ENCODE assay signal across 35 mouse cellular contexts in the genomic region with DNA sequence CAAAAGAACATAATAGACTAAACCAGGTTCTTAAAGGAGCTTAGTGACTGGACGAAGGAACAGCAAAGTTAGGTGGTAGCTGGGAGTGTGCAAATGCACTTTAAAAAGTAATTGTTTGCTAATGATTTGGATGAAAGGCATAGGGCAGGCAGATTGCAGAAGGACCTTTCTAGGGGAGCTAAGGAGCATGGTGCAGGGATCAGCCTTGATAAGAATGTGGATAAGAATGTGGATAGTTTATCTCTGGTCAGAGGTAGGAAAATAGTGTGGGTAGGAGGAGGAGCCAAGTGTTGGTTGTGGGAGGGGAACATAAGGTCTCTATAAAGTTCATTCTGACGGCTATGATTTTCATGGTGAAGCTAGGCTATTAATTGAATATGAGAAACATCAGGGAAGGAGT. TPM values are rescaled to one million over a fixed set of nuclear protein-coding genes. Genes with fewer than 3 reads are reported as not detected.
"Had no signal": no experiment of that assay in that cellular context is flagged by ENCODE, and none has a peak within 500 bp of the region (broad histone marks: within the 10 kb centered on the region; RNA-seq: fewer than 3 reads in every experiment).

No protein-coding gene starts in this region.

- H3K27me3 ChIP-seq: limb, embryonic 12.5 days; limb, embryonic 13.5 days; limb, embryonic 15.5 days; liver, embryonic 12.5 days; liver, embryonic 13.5 days; liver, embryonic 15.5 days; lung, embryonic 15.5 days; megakaryocyte, embryonic 14.5 days; midbrain, embryonic 12.5 days; midbrain, embryonic 13.5 days; midbrain, embryonic 15.5 days had no signal

- H3K36me3 ChIP-seq: limb, embryonic 10.5 days; limb, embryonic 12.5 days; limb, embryonic 13.5 days; limb, embryonic 15.5 days; liver, embryonic 12.5 days; liver, embryonic 13.5 days; liver, embryonic 15.5 days; lung, embryonic 15.5 days; midbrain, embryonic 10.5 days; midbrain, embryonic 12.5 days; midbrain, embryonic 13.5 days; midbrain, embryonic 15.5 days had no signal

- H3K4me1 ChIP-seq: limb, embryonic 10.5 days; limb, embryonic 12.5 days; limb, embryonic 13.5 days; limb, embryonic 15.5 days; liver, embryonic 13.5 days; liver, embryonic 15.5 days; midbrain, embryonic 10.5 days; midbrain, embryonic 12.5 days had no signal

- H3K9me3 ChIP-seq: limb, embryonic 10.5 days; limb, embryonic 12.5 days; limb, embryonic 13.5 days; limb, embryonic 15.5 days; liver, embryonic 12.5 days; liver, embryonic 13.5 days; liver, embryonic 15.5 days; lung, embryonic 15.5 days; megakaryocyte, embryonic 14.5 days; midbrain, embryonic 10.5 days; midbrain, embryonic 12.5 days; midbrain, embryonic 13.5 days; midbrain, embryonic 15.5 days had no signal

- H3K9ac ChIP-seq: limb, embryonic 12.5 days; limb, embryonic 13.5 days; limb, embryonic 15.5 days; liver, embryonic 12.5 days; liver, embryonic 13.5 days; liver, embryonic 14.5 days; liver, embryonic 15.5 days; liver, postnatal 0 days; lung, embryonic 14.5 days; lung, embryonic 15.5 days; midbrain, embryonic 12.5 days; midbrain, embryonic 13.5 days; midbrain, embryonic 15.5 days had no signal

- DNase-seq: layer of hippocampus, postnatal 36 days; left cerebral cortex, postnatal 4 days; liver; liver, embryonic 13.5 days; liver, postnatal 0 days; lung, adult 18-20 months; lung, adult 2 months; lung, embryonic 14.5 days; lung, postnatal 10 days; lung, postnatal 14 days; lung, postnatal 36 days; lung, postnatal 4 days; midbrain, embryonic 14.5 days had no signal

- ATAC-seq: liver, embryonic 12.5 days; liver, postnatal 0 days; midbrain, embryonic 13.5 days; midbrain, embryonic 15.5 days; midbrain, embryonic 16.5 days had no signal

- H3K4me2 ChIP-seq: limb, embryonic 12.5 days; limb, embryonic 13.5 days; limb, embryonic 15.5 days; liver, embryonic 11.5 days; liver, embryonic 12.5 days; liver, embryonic 13.5 days; liver, embryonic 15.5 days; lung, embryonic 14.5 days; lung, embryonic 15.5 days; midbrain, embryonic 11.5 days; midbrain, embryonic 12.5 days; midbrain, embryonic 13.5 days; midbrain, embryonic 15.5 days had no signal

- H3K4me3 ChIP-seq: left cerebral cortex, adult 2 months; limb, embryonic 10.5 days; limb, embryonic 12.5 days; limb, embryonic 13.5 days; limb, embryonic 15.5 days; liver, embryonic 12.5 days; liver, embryonic 13.5 days; liver, embryonic 15.5 days; lung, embryonic 15.5 days; megakaryocyte, embryonic 14.5 days; midbrain, embryonic 10.5 days; midbrain, embryonic 12.5 days; midbrain, embryonic 13.5 days; midbrain, embryonic 15.5 days; myocyte had no signal

- H3K27ac ChIP-seq: left cerebral cortex, adult 2 months; limb, embryonic 10.5 days; limb, embryonic 12.5 days; limb, embryonic 13.5 days; limb, embryonic 15.5 days; liver, embryonic 12.5 days; liver, embryonic 13.5 days; liver, embryonic 14.5 days; liver, embryonic 15.5 days; macrophage; midbrain, embryonic 10.5 days; midbrain, embryonic 12.5 days; midbrain, embryonic 13.5 days; midbrain, embryonic 15.5 days had no signal

RNA-seq across cellular contexts. Expression of gene Nobox, which starts 29.4 kb away (rescaled TPM):
- polyA plus RNA-seq: limb, embryonic 10.5 days; limb, embryonic 11.5 days; limb, embryonic 12.5 days; limb, embryonic 13.5 days; limb, embryonic 15.5 days; liver, embryonic 11.5 days; liver, embryonic 12.5 days; liver, embryonic 13.5 days; liver, embryonic 15.5 days; liver, embryonic 16.5 days; liver, postnatal 0 days; macrophage; midbrain, embryonic 10.5 days; midbrain, embryonic 11.5 days; midbrain, embryonic 12.5 days; midbrain, embryonic 13.5 days; midbrain, embryonic 14.5 days; midbrain, embryonic 15.5 days; midbrain, embryonic 16.5 days; midbrain, postnatal 0 days; myocyte had no signal
